Mouse (Mus musculus) megakaryocyte, adult 5-6 weeks (primary cell): ENCODE measurements around the gene Mta1. TPM values are rescaled to one million over a fixed set of nuclear protein-coding genes. Genes with fewer than 3 reads are reported as not detected.

Experiments
- ATAC-seq: 2 replicates; pipeline ENCODE4 v1.8.0; 2016; ENCODE audit warnings: mild to moderate bottlenecking, inconsistent platforms; ENCODE audit not compliant: poor library complexity, severe bottlenecking
- total RNA-seq, 2 experiments: library from RNA; stranded (forward) in 1 of 2; stranded (reverse) in 1 of 2; fragments of 153-499, 151-499 nt in 1 of 2; fragments of 221-1000, 200-1000 nt in 1 of 2; gene quantifications; 2 replicates each; pipeline versions ENCODE4 v1.2.3 to v1.2.4; 2015 to 2017

Gene Mta1
- total RNA-seq, 2 experiments from 2014 or later: 14.5 to 35.5 TPM

DNA sequence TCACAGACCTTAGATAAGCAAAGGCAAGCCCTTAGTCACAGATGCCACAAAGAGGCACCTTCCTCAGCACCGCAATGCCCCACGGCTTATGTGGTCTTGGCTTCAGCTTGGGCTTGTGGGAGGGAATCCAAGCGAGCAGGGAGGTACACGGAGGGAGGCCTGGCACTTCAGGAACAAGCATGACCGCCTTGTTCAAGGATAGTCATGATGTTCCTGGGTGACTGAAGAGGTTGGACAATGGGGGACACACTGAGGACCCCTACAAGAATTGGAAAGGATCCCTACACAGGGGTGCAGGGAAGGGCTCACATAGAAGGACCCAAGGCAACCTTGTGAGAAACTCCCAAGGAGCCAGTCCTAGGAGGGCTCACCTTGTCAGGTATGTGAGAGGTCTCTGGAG lies 1.0 kb upstream of the Mta1 start:
- no peak for ATAC-seq

DNA sequence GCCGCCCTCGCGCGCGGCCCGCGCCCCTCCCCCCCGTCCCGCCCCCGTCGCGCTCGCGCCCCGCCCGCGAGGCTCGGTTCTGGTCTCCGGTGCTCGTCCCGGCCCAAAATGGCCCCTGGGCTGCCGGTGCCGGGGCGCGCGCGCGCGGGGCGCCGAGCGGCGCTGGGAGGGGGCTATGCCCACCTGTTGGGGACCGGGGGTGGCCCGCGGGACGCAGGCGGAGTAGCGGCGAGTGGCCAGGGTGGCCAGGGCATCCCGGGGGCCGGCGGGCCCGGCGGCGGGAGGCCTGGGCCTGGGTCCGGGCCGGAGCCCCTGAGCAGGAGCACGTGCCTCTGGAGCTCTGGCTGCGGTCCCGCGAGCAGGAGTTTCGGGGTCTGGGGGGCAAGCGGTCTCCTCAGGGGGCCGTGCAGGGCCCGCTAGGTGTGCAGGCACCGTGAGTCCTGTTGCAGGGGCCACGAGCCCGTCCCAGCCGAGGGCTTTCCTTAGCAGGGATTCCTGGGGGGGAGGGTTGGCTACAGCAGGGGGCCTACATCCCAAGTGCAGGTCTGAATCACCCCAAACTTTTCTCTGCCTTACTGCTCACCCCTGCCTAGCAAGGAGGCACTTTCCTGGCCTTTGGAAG lies 563 bp downstream of the Mta1 start:
- ATAC-seq: peak; percentile 12; the same call in 1 of the 2 replicates

DNA sequence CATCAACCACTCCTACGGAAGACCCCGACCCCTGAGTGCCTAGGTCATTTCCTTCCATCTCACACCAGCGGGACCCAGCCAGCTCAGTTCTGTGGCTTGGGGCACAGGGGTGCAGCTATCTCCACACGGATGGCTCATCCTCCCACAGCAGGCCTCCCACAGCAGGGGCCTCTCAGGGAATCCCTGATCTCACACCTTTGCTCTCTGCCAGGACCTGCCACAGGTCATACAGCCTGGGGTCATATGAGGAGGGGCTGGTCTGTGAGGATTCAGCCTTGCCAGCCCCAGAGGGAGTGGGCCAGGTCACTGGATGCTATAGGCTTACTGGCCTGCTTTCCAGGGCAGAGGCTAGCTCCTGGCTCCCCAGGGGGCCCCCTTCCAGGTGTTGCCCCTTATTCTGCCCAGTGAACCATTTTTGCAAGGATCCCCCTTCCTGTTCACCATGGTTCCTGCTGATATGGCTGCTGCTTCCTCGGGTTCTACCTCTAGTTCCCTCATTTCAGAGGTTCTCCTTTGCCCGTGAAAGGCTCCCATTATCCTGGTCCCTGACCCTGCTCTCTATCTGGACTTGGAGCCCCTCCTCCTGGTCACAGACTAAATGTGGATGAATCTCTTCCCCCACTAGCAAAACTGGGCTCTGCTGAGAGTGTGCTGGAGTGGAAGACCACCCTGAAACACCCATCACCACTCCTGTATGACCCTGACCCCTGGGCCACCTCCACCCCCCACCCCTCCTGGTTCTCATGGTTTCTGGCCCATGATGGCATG lies 1.6 kb downstream of the Mta1 start:
- no peak for ATAC-seq

DNA sequence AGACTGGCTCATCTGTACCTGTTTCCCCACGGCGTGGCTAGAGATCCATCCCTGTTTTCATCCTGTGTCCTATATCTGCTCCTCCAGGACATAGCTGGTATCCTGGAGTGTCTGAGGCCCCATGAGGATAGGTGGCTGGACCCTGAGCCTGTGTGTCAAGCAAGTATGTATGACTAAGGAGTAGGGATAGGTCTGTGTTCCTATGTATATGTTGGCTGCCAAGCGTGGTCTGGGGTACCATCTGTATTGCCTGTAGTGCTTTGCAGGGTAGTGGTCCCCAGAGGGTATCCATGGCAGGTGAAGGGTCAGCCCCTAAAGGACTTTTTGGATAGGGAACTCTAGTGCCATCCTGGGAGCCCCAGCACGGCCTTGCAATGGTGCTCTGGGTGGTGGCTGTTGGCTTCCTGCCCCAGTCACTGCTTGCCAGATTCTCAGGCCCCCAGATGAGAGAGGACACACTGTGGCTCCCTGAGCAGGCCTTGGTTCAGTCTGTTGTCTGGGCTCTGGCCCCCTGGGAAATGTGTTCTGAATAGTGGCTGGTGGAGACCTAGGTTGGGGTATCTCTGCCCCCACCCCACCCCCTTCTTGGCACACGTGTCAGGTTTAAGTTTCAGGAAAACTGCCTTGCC lies 2.5 kb downstream of the Mta1 start:
- ATAC-seq: no peak

DNA sequence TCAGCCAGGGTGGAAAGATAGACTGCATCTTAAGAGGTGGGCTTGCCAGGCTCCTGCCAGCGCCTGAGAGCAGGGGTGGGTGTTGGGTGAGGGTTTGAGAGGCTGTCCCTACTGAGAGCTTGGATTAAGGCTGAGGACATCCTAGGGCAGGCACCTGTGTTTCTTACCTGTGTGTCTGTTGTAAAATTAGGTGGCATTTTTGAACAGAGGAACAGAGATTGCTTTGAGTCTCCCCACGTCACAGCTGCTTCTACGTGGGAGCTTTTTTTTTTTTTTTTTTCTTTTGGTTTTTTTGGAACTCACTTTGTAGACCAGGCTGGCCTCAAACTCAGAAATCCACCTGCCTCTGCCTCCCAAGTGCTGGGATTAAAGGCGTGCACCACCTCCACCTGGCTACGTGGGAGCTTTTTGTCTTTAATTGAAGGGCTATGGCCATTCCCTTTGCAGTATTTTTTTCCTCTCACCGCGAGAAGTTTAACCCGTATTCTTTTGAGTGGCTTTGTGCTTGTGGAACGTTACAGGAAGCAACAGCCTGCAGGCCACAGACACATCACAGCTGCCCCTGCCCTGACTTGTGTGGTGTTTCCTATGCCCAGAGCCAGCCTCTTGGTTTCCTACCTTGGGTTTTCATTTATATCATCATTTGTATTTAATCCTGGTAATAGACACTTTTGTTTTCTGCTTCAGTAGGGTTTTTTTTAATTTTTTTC lies 3.3 kb downstream of the Mta1 start:
- ATAC-seq: no peak

DNA sequence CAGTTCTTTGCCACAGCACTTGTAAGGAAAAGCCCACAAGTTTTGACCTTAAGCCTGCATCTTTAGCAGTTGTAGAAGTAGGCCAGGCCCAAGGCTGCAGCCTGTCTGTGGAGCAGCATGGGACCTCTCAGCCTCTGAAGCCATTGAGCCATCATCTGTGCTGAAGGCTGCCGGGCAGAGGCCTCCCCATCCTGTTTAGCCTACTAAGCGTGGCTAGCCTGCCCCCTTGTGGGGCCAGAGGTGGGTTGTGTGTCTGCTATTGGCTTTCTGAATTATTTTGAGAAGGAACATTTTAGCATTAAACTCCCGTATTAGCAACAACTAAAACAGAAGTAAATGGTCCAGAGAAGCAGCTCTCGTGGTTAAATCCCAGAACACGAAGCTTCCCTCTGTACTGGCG lies 4.4 kb downstream of the Mta1 start:
- ATAC-seq: peak; percentile 69

DNA sequence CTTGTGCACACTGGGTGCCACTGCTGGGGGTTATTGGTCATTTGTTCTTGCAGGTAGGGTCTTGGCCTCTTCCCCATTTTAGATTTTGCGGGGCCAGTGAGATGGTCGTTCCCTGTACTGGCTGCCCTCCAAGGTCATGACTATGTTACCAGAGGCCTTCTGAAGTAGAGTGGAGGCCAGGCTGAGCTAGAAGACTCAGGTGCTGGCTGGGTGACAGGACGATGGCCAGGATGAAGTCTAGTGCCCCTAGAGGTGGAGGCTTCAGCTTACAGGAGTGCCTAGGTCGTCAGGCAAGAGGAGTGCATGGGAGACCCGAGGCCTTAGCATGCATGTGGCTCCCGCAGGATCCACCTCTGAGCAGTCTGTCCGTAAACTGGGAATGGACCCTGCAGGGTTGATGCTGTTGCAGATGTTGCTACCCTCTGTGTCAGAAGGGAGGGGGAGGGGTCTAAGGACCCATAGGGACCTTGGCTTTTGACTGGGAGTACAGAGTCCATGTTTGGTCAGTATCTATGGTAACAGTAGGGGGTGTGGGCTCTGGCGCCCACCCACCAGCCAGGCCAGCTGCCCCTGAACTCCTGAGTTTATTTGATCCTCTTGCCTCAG lies 5.9 kb downstream of the Mta1 start:
- no peak for ATAC-seq

DNA sequence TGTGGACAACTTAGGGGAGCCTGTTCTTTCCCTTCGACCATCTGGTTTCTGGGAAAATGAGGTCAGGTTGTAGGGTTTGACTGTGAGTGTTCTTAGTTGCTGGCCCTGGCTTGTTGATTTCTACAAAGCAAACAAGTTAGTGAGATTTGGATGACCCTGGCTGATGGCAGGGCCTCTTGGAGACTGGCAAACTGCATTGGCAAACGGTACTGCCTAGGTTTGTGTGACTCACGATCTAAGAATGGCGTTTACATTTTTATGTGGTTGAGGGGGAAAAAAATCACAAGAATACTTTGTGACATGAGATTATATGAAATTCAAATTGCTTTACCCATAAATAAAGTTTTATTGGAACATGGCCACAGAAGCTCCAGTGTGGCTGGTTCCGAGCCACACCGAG lies 8.3 kb downstream of the Mta1 start:
- no peak for ATAC-seq

DNA sequence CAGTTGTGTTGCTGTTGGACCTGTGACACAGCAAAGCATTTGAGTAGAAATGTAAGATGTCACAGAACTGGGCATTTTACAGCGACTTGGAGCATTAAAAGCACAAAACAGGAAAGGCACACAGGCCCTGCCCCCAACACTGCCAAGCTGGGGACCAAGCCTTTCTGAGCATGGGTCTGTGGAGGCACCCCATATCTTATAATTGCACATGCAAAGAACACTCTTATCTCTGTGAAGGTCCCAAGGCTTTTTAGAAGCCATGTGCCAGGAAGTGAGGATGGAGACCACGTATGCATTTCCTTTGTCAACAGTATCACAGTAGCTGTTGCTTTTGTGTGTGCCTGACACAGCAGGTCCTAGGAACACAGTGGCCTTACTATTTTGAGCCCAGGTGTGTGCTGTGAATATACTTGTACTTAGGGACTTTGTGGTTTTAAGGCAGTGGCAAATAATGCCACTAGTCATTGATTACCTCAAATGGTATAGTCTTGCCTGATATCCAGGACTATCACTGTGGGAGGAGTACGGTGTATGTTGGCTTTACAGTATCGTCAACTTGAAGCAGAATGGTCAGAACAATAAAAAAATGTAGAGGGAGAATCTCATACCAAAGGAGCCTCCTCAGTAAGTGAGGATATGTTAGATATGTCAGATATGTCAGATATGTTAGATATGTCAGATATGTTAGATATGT lies 9.5 kb downstream of the Mta1 start:
- ATAC-seq: 0 out of 2 replicates have a peak, but pooled peaks have one; percentile 22

DNA sequence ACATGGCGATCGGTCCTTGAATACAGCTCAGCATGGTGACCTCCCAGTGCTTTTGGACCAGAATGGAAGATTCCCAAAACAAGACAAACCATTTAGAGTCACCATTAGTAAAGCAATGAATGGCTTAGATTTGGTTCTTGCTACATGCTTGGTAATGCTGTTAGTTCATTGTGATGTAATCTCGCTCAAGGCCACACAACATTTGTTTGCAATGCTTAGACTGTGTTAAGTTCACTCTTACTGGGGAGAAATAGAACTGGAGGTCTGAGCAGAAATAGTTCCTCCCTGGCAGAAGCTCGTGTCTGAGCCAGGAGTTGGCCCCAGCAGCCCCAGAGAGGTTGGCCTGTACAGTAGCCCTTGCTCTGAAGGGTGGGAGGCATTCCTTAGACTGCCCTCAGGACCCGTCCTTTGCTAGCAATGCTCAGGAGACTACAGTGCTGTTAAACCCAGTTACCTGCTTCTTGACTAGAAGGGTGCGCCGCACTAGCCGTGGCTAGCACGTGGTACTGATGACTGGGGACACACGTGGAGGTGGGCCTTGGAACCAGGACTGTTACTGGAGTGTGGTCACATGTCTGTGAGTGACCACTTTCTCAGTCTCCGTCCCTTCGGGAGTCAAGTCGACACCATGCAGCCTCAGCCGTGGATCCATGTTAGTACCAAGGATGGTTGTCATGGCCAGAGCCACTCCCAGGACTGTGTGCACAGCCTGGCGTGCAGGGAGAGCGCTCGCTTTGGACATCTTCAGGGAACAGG lies 10.6 kb downstream of the Mta1 start:
- no peak for ATAC-seq

DNA sequence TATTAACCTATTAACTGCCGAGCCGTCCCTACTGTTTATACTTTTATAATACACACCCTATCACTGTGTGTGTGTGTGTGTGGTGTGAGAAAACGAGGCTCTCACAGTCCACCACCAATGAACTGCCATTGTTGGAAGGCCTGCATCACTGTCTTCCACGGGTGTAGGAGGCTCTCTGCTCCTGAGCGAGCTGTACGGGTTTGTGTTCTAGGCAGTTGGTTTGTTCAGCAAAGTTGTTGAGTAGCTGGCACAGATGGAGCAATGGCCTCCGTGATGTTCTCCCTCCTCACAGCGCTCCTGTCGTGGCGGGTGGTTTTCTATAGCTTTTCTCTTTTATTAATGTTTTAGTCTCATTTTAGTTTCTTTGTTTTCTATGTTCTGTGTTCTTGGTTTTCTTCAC lies 11.7 kb downstream of the Mta1 start:
- ATAC-seq: no peak

DNA sequence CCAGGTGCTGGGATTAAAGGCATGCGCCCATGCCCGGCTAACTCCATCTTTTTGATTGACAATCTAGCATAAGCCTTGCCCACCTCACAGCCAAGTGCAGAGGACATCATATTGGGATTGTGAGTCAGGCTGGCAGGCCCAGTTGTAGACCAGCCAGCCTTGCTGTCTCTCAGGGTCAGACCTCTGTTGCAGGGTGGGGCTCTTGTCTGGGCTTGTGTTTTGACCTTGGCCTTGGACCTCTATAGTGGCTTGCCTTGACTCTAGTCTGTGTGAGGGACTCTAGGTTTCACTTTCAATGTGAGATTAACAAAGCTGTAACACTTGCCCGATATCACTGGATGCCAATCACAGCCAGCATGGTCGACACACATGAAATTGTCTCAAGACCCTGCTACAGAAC lies 16.1 kb downstream of the Mta1 start:
- ATAC-seq: no peak

DNA sequence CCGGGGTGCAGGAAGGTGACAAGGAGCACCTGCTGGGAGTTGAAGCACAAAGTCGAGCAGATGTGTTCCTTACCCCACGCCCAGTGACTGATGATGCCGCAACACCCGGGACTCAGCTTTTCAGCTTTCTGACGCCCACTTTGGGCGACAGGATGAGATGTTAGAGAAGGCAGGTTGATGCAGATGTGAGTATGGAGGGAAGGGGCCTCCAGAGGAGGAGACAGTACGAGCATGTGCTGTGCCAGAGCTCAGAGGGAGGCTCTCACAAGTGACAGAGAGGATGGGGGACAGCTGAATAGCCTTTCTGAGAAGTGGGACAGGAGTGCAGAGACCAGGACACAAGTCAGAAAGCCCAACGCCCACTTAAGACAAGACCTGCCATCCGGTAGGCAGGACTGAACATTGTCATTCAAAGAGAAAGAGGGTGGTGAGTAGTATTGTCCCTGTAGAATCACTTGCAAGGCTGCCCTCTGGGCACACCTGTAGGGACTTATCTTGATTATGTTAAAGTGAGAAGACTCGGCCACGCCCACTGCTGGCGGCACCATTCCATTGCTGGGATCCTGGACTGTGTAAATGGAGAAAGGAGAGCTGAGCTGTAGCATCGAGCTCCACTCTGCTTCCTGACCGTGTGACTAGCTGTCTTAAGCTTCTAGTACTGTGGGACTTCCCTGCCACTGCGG lies 16.9 kb downstream of the Mta1 start:
- ATAC-seq: no peak

DNA sequence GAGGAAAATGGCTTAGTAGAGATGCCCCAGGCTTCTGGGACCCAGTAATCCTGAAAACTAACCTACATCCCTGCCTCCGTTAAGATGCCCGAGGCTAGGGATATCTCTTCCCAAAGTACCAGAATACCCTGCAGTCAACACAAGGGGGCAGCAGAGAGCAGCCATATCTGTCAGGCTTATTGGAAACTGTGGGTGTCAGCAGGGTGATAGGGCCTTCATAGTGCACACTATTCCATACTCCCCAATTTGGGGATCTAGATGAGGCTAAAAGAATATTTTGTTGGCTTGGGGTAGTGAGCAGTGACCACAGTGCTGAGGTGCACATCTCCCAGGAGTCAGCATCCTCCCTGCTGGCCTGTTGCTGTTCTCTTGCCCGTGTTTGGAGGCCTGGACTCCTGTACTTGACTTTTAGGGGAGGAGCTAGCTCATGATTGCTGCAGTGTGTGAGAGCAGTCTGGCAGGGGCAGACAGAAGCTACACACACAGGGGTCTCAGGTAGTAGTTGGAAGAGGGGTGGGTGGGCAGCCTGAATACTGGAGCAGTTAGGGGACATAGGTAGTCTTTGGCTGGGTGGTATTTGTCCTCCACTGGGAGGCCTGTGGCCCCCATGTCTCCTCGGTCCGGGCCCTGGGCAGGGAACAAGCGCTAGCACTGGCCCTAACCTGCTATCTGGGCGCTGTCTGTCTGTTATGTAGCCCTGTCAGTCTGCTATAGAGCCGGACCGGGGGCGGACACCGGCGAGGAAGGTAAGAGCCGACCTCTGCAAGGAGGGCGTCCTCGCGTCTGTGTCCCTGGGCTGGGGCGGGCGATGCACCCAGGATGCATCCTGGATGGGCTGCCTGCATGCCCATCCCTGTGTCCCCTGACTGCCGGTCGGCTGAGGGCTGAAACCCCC lies 21.7 kb downstream of the Mta1 start:
- ATAC-seq: peak; percentile 89

DNA sequence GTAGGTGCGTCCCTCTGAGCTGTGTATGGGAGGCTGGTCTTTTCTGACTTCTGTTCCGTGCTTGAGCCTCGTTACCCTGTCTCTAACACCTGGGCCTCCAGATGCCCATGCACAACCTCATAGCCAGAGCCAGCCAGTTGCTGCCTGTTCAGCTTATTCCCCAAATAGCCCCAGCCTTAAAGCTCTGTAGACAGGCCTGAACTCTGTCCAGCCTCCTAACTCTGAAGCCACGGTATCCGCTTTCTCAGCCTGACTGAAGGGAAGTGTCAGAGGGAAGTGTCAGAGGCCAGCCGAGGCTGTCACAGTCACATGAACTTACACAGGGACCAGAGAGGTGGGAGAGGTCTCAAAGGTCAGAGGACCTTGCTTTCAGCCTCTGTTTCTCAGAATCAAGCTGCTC lies 26.6 kb downstream of the Mta1 start:
- ATAC-seq: no peak

DNA sequence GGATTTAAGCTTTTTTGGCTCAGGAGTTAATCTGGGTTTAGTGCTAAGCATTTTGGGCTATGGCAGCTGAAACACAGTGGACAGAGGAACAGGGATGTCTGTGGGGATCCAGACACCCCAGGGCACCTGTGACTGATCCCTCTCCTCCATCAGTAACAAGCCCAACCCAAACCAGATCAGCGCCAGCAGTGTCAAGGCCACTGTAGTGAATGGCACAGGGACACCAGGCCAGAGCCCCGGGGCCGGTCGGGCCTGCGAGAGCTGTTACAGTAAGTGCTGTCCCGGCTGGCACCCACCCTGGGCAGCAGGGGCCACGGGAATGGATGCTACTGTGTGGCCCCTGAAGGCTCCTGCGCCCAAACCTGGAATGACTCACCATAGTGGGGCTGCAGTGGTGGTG lies 32.7 kb downstream of the Mta1 start:
- no peak for ATAC-seq

DNA sequence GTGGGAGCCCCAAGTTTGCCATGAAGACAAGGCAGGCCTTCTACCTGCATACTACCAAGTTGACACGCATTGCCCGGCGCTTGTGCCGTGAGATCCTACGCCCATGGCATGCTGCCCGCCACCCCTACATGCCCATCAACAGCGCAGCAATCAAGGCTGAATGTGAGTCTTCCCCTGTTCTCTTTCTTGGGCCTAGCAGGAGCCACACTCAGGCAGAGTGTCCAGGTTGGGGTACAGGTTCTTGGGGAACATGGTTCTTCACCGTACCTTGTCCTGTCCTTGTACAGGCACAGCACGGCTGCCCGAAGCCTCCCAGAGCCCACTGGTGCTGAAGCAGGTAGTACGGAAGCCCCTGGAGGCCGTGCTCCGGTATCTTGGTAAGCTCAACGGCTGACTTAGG lies 33.5 kb downstream of the Mta1 start:
- no peak for ATAC-seq

DNA sequence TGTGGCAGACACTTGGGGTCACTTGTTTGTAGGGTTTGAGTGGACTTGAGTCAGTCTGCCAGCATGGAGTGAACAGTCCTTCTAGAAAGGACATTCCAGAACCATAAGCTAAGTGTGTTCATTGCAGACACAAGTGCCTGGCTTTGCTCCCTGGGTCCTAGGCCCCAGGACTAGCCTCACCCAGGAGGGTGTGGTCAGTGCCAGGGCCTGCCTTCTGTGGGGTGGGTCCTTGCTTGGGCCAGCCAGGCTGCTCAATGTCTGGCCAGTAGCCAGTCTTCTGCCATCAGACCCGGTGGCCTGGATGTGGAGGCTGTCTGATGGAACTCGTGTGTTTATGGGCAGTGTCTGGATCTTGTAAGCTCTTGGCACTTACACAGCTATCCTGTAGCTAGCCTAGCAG lies 34.5 kb downstream of the Mta1 start:
- ATAC-seq: no peak
